Mouse (Mus musculus) left cerebral cortex, postnatal 4 days (tissue): ENCODE measurements around the gene Rhobtb1. TPM values are rescaled to one million over a fixed set of nuclear protein-coding genes. Genes with fewer than 3 reads are reported as not detected.

Experiments
- total RNA-seq, 2 experiments: library from RNA; stranded (reverse); gene quantifications; 2 replicates each; pipeline ENCODE4 v1.2.3; 2021

Gene Rhobtb1
- total RNA-seq, 2 experiments from 2014 or later: 24.5 to 24.6 TPM

Other genes with a start within 250 kb of the Rhobtb1 start
- 1 to 10 TPM; 6.2 to 6.5 TPM for gene A930033H14Rik, start 61.7 kb downstream of the Rhobtb1 start, total RNA-seq
- gene Cdk1, start 201.5 kb downstream of the Rhobtb1 start, total RNA-seq: 10 to 100 TPM; 14.8 to 15.1 TPM
- gene Ank3, start 247.3 kb downstream of the Rhobtb1 start, total RNA-seq: 100 to 1,000 TPM; 573 to 576 TPM